Mouse (Mus musculus) 3134 (cell line): ENCODE results near the gene Cdkn2aipnl.

ENCODE experiments used
- DNase-seq: peaks from one replicate; pipeline ENCODE4 v3.0.0-alpha.2; 2011; ENCODE audit warnings: low spot score; ENCODE audit not compliant: insufficient read length; ENCODE audit errors: extremely low read depth

The Cdkn2aipnl gene

DNA sequence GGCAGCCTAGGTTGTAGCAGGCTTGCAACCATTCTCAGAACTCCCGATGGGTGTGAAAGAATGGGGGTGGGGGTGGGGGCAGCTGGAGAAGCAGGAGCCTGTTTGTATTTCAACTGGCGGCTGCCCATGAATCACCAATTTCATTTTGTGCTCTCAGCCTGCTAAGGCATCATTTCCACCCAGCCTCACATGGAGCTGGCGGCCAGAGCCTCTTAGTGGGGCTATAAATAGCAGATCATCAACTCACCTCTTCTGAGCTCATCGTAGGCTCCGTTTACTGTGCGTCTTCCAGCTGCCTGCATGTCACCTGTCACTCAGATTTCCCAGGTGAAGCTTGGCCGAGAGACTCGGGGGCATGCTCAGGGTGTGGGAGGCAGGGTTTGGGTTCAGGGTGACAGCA lies 21.9 kb upstream of the Cdkn2aipnl start:
- DNase-seq = peak; percentile 45

DNA sequence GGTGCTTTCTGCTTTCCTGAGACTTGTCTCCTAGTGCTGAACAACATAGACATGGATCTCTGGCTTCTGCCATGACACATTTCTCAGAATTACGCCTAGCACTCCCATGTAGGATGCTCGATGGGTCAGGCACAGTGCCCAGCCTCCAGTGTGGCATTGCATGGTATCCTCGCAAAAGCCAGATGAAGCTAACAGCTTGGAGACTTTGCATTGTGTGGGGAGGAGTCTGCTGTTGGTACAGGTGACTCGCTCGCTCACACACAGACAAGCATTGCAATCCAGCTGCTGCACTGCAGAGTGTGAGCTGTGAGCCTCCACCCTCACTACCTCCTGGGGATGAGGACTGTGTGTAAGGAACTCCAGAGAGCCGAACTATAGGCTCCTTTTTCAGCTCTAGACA lies 21.3 kb upstream of the Cdkn2aipnl start:
- DNase-seq = no peak

GRCm38 (mm10) chr11:51949155-51949840 lies 18.2 kb upstream of the Cdkn2aipnl start:
- DNase-seq = peak; percentile 55

DNA sequence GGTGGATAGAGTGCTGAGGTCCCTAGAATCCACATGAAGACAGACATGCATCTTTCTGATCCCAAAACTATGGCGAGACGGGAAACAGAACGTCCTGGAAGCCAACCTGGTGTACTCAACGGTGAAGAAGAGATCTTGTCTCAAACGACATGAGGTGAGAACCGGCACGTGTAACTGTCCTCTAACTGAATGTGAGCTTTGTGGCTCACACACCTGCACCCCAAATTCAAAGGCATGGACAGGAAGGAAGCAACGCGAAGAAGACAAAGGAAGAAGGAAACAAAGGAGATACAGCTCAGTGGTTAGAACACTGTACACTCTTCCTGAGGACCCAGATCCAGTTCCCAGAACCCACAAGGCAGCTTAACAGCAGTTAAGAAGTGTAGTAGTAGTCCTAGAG lies 17.5 kb upstream of the Cdkn2aipnl start:
- DNase-seq = no peak

GRCm38 (mm10) chr11:51951861-51952420 lies 15.5 kb upstream of the Cdkn2aipnl start:
- no peak for DNase-seq

DNA sequence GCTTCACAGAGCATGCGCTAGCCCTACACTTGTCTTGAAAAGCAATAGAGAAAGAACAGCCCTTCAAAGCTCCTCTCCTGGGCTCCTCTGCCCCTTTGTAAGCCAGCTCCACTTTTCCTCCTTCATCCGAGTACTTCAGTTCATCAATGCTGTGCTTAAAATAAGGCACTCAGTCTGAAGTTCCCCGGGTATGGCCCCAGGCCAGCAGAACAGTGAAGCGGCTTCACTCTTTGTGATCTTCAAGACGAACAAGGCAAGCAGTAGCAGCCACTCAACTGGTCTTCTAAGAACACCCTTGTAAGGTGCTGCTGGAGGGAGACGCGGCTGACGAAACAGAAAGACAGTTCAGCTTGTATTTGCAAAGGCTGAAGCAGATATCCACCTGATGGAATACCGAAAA lies 11.3 kb upstream of the Cdkn2aipnl start:
- DNase-seq = no peak

- DNase-seq = no peak
Measured at GRCm38 (mm10) chr11:51957760-51958159, 9.7 kb upstream of the Cdkn2aipnl start.

GRCm38 (mm10) chr11:51959511-51959910 lies 8.0 kb upstream of the Cdkn2aipnl start:
- DNase-seq = no peak

- peak; percentile 74 for DNase-seq
Measured at GRCm38 (mm10) chr11:51960061-51960460, 7.4 kb upstream of the Cdkn2aipnl start.

GRCm38 (mm10) chr11:51960967-51961471 lies 6.4 kb upstream of the Cdkn2aipnl start:
- peak; percentile 79 for DNase-seq

- DNase-seq = no peak
Measured at GRCm38 (mm10) chr11:51961761-51962160, 5.7 kb upstream of the Cdkn2aipnl start.

- DNase-seq = no peak
Measured at GRCm38 (mm10) chr11:51962277-51962676, 5.2 kb upstream of the Cdkn2aipnl start.

DNA sequence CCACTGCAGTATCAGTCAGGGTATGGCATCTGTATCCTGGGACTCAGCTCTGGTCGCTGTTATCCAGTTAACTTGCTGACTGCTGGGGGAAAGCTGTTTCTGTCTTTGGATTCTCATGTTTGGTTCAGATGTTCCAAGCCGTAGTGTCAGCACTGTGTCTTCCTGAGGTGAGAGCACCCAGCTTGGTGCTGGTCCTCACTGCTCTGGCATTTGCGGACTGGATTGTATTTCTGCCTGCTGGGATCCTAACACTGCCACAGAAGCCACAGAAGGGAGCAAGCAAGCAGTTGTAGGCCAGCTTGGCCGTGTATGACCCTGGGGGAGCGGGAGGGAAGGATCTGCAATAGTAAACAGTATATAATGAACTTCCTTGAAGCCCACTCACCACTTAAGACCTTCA lies 810 bp upstream of the Cdkn2aipnl start:
- no peak for DNase-seq

- no peak for DNase-seq
Measured at GRCm38 (mm10) chr11:51968896-51969295, 1.4 kb downstream of the Cdkn2aipnl start.

GRCm38 (mm10) chr11:51969511-51969910 lies 2.0 kb downstream of the Cdkn2aipnl start:
- no peak for DNase-seq

- DNase-seq = no peak
Measured at GRCm38 (mm10) chr11:51971644-51972043, 4.2 kb downstream of the Cdkn2aipnl start.

DNA sequence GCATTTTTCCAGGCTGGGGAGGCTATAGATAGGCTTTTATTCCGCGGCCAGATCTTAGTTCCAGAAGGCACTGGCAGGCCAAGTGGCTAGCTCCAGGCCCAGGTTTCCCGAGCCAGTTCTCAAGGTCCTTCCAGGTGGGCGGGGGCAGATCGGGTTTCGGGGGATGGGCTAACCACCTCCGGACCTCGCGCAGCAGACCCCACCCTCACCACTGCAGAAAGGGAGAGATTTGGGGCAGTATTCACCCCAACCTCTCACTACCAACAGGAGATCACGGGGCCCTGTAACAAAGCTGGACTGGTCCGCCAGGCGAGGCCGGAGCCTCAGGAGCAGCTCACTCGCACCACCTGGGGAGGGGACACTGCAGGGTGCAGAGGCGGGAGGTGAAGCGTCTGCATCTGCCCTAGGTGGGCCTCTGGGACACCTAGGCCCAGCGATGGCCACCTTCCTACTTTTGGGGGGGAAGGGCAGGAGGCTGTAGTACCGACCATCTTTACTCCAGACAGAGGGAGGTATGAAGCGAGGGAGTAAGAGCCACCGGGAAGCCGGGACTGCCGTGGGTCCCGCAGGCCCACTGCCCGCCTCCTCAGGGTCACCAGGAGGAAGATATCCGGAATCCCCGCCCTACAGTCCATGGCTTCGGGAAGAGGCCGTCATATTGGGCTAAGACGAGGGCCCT lies 32.3 kb downstream of the Cdkn2aipnl start:
- no peak for DNase-seq

- DNase-seq = peak; percentile 97
Measured at GRCm38 (mm10) chr11:52000290-52000962, 33.0 kb downstream of the Cdkn2aipnl start, which contains the start of gene Ube2b. Gene Ube2b, minus strand, starts transcription at chr11:52000762.

GRCm38 (mm10) chr11:52001341-52001740 lies 33.9 kb downstream of the Cdkn2aipnl start:
- no peak for DNase-seq

GRCm38 (mm10) chr11:52001861-52002260 lies 34.4 kb downstream of the Cdkn2aipnl start:
- DNase-seq = no peak

DNA sequence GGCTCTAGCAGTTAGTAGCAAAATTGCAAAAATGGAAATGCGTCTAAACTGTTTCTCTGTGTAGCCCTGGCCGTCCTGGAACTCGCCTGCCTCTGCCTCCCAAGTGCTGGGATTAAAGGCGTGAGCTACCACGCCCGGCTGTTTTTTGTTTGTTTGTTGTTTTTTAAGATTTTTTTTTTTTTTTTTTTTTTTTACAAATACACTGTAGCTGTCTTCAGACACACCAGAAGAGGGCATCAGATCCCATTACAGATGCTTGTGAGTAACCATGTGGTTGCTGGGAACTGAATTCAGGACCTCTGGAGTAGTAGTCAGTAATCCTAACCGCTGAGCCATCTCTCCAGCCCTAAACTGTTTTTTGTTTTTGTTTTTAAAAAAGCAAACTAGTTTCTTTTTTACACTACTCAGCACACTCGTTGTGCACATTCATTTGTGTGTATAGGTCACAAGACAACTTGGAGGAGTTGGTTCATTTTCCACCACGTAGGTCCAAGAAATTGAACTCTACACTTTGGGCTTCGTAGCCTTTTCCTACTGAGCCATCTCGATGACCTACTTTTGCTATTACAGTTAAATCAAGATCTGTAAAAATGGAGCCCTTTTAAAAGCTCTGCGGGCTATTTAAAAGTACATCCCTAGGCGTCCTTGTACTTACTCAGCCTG lies 35.5 kb downstream of the Cdkn2aipnl start:
- DNase-seq = no peak
